Mouse (Mus musculus): ENCODE results near the gene Gcg. TPM values are rescaled to one million over a fixed set of nuclear protein-coding genes. Genes with fewer than 3 reads are reported as not detected.

Gene Gcg
- polyA plus RNA-seq, 1 experiment from 2014 or later, result not detected

DNA sequence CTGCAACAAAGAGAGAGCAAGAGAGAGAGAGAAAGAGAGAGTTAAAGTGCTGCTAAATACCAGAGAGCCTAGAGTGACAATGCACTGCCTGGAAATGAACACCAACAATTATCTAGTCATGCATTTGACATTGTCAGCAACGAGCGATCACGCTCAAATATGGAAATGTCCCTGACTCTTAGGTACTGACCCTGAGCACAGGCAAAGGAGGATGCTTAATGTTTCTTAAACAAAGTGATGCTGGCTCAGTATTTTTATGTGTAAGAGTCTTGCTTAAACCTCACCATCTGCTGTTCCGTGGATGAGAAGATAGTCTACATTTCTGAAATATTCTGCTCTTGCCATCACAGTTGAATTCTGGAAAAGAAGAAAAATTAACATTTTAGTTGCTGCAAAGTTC lies 19.1 kb upstream of the Gcg start:
- H3K9ac ChIP-seq (ENCODE audit: low read length), result no peak overlapping the region
- H3K27me3 ChIP-seq (ENCODE audit: control insufficient read depth, insufficient read depth, low read length), result no peaks in the 10 kb centered on the region
- H3K4me3 ChIP-seq (ENCODE audit: low read length), result no peak overlapping the region
- H3K27ac ChIP-seq (ENCODE audit: low read length), result no peak overlapping the region
- no peaks in the 10 kb centered on the region for H3K36me3 ChIP-seq (ENCODE audit: control insufficient read depth, insufficient read depth)
- no peak overlapping the region for H3K4me2 ChIP-seq (ENCODE audit: low read depth, low read length)
- no peaks in the 10 kb centered on the region for H3K4me1 ChIP-seq (ENCODE audit: control insufficient read depth, insufficient read depth, low read length)
- WGBS, result 73% methylated on average over 4 of the region's 4 CpGs
- ATAC-seq (replicated peaks; ENCODE audit: extremely low read depth, insufficient read depth, low FRiP score), result no peak
- H3K9me3 ChIP-seq (replicated peaks; ENCODE audit: control insufficient read depth, low read length), result no peaks in the 10 kb centered on the region

DNA sequence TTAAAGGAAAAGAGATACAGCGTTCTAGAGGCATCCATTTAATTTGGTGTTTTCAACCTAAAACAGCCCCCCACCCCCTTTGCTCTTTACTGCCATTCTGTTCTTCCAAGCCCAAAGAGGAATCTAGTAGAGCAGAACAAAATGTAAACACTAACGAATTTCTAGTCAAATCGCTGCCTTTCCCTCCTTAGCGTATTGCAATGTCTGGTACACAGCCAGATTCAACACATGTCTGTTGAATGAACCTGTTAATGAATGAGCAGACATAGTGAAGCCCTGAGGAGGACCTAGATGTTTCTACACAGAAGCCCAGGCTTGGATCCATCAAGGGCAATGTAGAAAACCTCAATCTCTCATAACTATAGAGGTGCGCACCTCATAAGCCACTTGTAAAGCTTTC lies 15.4 kb upstream of the Gcg start:
- WGBS, result 87% methylated on average over 5 of the region's 5 CpGs
- ATAC-seq (replicated peaks; ENCODE audit: extremely low read depth, insufficient read depth, low FRiP score), result no peak
- no peak overlapping the region for H3K9ac ChIP-seq (ENCODE audit: low read length)

GRCm38 (mm10) chr2:62498086-62498485 lies 14.6 kb upstream of the Gcg start:
- H3K36me3 ChIP-seq (ENCODE audit: control insufficient read depth, insufficient read depth), result no peaks in the 10 kb centered on the region
- no peak for ATAC-seq (replicated peaks; ENCODE audit: extremely low read depth, insufficient read depth, low FRiP score)
- no peak overlapping the region for H3K4me2 ChIP-seq (ENCODE audit: low read depth, low read length)
- no peak overlapping the region for H3K4me3 ChIP-seq (ENCODE audit: low read length)
- WGBS, result 86% methylated on average over 4 of the region's 4 CpGs
- no peak overlapping the region for H3K9ac ChIP-seq (ENCODE audit: low read length)
- H3K4me1 ChIP-seq (ENCODE audit: control insufficient read depth, insufficient read depth, low read length), result no peaks in the 10 kb centered on the region
- H3K27me3 ChIP-seq (ENCODE audit: control insufficient read depth, insufficient read depth, low read length), result no peaks in the 10 kb centered on the region
- no peak overlapping the region for H3K27ac ChIP-seq (ENCODE audit: low read length)
- no peaks in the 10 kb centered on the region for H3K9me3 ChIP-seq (replicated peaks; ENCODE audit: control insufficient read depth, low read length)

More for the DNA sequence above, 15.4 kb upstream of the Gcg start:
- Histone ChIP-seq H3K36me3 (ENCODE audit: control insufficient read depth, insufficient read depth) (no peaks in the 10 kb centered on the region), H3K4me2 (ENCODE audit: low read depth, low read length) (no peak overlapping the region), H3K27me3 (ENCODE audit: control insufficient read depth, insufficient read depth, low read length) (no peaks in the 10 kb centered on the region), H3K4me1 (ENCODE audit: control insufficient read depth, insufficient read depth, low read length) (no peaks in the 10 kb centered on the region), H3K27ac (ENCODE audit: low read length) (no peak overlapping the region), H3K4me3 (ENCODE audit: low read length) (no peak overlapping the region), H3K9me3 (replicated peaks; ENCODE audit: control insufficient read depth, low read length) (no peaks in the 10 kb centered on the region)

DNA sequence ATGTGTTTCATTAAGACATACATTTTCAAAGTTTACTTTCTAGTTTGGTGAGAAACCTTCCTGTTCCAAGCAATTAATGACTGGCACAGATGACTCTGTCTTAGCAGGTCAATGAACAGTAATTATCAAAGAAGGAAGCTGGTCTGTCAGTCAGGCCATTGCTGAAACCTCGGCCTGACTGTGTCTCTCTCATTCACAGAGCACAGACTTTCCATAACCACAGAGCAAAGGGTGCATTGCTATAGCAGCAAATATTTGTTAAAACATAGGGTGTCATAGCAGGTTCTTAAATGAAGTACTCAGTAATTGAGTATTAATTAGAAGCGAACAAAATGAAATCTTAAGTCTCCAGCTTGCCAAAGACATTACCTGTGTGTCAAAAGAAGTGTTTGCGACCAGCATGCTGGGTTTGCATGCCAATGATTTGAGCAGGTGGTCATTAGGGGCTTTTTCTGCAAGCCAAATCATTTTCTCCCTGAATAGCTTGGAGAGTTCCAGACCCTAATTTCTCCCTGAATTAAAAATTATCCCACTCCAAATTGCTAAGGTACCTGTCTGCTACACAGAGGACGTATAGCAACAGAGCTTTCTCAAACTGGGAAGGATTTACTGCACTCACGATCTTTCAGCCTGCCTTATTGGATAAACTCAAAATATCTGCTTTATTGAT lies 14.0 kb upstream of the Gcg start:
- Histone ChIP-seq H3K4me2 (ENCODE audit: low read depth, low read length) (no peak overlapping the region), H3K36me3 (ENCODE audit: control insufficient read depth, insufficient read depth) (no peaks in the 10 kb centered on the region), H3K9ac (ENCODE audit: low read length) (no peak overlapping the region), H3K27me3 (ENCODE audit: control insufficient read depth, insufficient read depth, low read length) (no peaks in the 10 kb centered on the region), H3K4me1 (ENCODE audit: control insufficient read depth, insufficient read depth, low read length) (no peaks in the 10 kb centered on the region), H3K9me3 (replicated peaks; ENCODE audit: control insufficient read depth, low read length) (no peaks in the 10 kb centered on the region), H3K27ac (ENCODE audit: low read length) (no peak overlapping the region), H3K4me3 (ENCODE audit: low read length) (no peak overlapping the region)
- 78% methylated on average over 5 of the region's 5 CpGs for WGBS
- ATAC-seq (replicated peaks; ENCODE audit: extremely low read depth, insufficient read depth, low FRiP score), result no peak

- Histone ChIP-seq H3K27me3 (ENCODE audit: control insufficient read depth, insufficient read depth, low read length) (no peaks in the 10 kb centered on the region), H3K4me2 (ENCODE audit: low read depth, low read length) (no peak overlapping the region), H3K9ac (ENCODE audit: low read length) (no peak overlapping the region), H3K9me3 (replicated peaks; ENCODE audit: control insufficient read depth, low read length) (no peaks in the 10 kb centered on the region), H3K4me1 (ENCODE audit: control insufficient read depth, insufficient read depth, low read length) (no peaks in the 10 kb centered on the region), H3K27ac (ENCODE audit: low read length) (no peak overlapping the region), H3K4me3 (ENCODE audit: low read length) (no peak overlapping the region), H3K36me3 (ENCODE audit: control insufficient read depth, insufficient read depth) (no peaks in the 10 kb centered on the region)
- 46% methylated on average over 4 of the region's 4 CpGs for WGBS
- no peak for ATAC-seq (replicated peaks; ENCODE audit: extremely low read depth, insufficient read depth, low FRiP score)
These were observed 12.0 kb upstream of the Gcg start for GRCm38 (mm10) chr2:62495407-62495806.

DNA sequence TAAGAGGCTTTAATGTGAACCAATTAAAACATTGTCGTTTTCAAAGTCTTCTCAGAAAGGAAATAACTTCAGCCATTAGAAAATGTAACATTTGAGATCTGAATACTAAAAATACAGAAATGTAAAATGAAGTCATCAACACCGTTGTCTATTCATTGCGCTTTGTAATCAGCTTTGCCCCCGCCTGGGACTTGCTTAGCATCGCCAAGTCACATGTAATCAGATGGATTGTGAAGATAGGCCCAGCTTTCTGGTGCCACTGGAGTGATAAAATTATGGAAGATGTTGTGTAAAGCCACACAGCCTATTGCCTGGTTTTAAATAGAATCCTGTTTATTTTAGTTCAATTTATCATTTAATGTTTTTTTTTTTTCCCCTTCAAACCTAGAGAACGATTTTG lies 6.4 kb upstream of the Gcg start:
- no peak for ATAC-seq (replicated peaks; ENCODE audit: extremely low read depth, insufficient read depth, low FRiP score)
- H3K27me3 ChIP-seq (ENCODE audit: control insufficient read depth, insufficient read depth, low read length), result no peaks in the 10 kb centered on the region
- H3K4me2 ChIP-seq (ENCODE audit: low read depth, low read length), result no peak overlapping the region
- no peak overlapping the region for H3K27ac ChIP-seq (ENCODE audit: low read length)
- H3K4me3 ChIP-seq (ENCODE audit: low read length), result no peak overlapping the region
- H3K4me1 ChIP-seq (ENCODE audit: control insufficient read depth, insufficient read depth, low read length), result no peaks in the 10 kb centered on the region
- H3K36me3 ChIP-seq (ENCODE audit: control insufficient read depth, insufficient read depth), result no peaks in the 10 kb centered on the region
- no peaks in the 10 kb centered on the region for H3K9me3 ChIP-seq (replicated peaks; ENCODE audit: control insufficient read depth, low read length)
- no peak overlapping the region for H3K9ac ChIP-seq (ENCODE audit: low read length)
- 79% methylated on average over 6 of the region's 6 CpGs for WGBS

- no peak for ATAC-seq (replicated peaks; ENCODE audit: extremely low read depth, insufficient read depth, low FRiP score)
- no peaks in the 10 kb centered on the region for H3K4me1 ChIP-seq (ENCODE audit: control insufficient read depth, insufficient read depth, low read length)
- 84% methylated on average over 3 of the region's 3 CpGs for WGBS
- H3K4me2 ChIP-seq (ENCODE audit: low read depth, low read length), result no peak overlapping the region
- H3K27me3 ChIP-seq (ENCODE audit: control insufficient read depth, insufficient read depth, low read length), result no peaks in the 10 kb centered on the region
- H3K4me3 ChIP-seq (ENCODE audit: low read length), result no peak overlapping the region
- no peak overlapping the region for H3K9ac ChIP-seq (ENCODE audit: low read length)
- no peaks in the 10 kb centered on the region for H3K36me3 ChIP-seq (ENCODE audit: control insufficient read depth, insufficient read depth)
- H3K27ac ChIP-seq (ENCODE audit: low read length), result no peak overlapping the region
- no peaks in the 10 kb centered on the region for H3K9me3 ChIP-seq (replicated peaks; ENCODE audit: control insufficient read depth, low read length)
These were observed 1.5 kb upstream of the Gcg start for GRCm38 (mm10) chr2:62484906-62485305.

DNA sequence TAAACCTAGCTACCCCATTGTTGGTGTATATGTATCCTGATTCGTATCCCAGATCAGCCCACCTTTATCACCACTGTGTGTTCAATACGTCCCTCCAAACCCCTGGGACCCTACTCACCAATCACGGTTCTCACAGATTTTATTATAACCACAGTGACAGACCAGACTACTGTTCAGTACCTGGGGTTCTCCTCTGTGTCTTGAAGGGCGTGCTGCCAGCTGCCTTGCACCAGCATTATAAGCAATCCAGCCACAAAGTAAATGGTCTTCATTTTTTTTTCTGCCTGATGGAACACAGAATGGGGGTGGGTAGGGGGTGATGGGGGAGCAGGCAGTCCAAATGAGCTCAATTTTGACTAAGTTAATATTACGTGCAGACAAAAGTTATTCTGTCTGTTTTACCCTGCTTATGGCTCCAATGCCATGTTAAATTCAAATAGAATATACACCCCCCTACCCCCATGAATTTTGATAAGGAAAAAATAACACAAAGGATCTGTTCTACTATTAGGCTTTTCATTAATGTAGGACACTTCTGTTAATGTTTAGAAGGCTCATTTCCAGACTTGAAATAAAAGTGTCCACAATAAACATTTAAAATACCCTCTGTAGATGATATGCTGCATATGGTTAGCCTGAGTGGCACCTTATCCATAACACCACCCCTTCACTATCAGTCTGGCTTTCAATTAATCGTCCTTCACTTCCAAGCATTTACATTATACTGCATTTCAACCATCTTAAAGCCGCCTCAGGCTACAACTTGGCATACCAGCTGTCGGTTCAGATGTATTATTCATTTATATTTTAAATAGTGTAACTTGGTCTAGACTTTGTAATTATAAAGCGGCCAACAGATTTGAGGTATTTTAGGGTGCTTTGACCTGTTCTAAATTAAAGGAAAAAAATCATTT lies 2.9 kb downstream of the Gcg start:
- no peaks in the 10 kb centered on the region for H3K4me1 ChIP-seq (ENCODE audit: control insufficient read depth, insufficient read depth, low read length)
- H3K27ac ChIP-seq (ENCODE audit: low read length), result no peak overlapping the region
- H3K4me3 ChIP-seq (ENCODE audit: low read length), result no peak overlapping the region
- no peak overlapping the region for H3K9ac ChIP-seq (ENCODE audit: low read length)
- no peaks in the 10 kb centered on the region for H3K9me3 ChIP-seq (replicated peaks; ENCODE audit: control insufficient read depth, low read length)
- WGBS, result 72% methylated on average over 9 of the region's 9 CpGs
- no peaks in the 10 kb centered on the region for H3K27me3 ChIP-seq (ENCODE audit: control insufficient read depth, insufficient read depth, low read length)
- ATAC-seq (replicated peaks; ENCODE audit: extremely low read depth, insufficient read depth, low FRiP score), result no peak
- H3K36me3 ChIP-seq (ENCODE audit: control insufficient read depth, insufficient read depth), result no peaks in the 10 kb centered on the region
- H3K4me2 ChIP-seq (ENCODE audit: low read depth, low read length), result no peak overlapping the region

- Histone ChIP-seq H3K4me3 (ENCODE audit: low read length) (no peak overlapping the region), H3K27ac (ENCODE audit: low read length) (no peak overlapping the region), H3K36me3 (ENCODE audit: control insufficient read depth, insufficient read depth) (no peaks in the 10 kb centered on the region), H3K4me2 (ENCODE audit: low read depth, low read length) (no peak overlapping the region), H3K9ac (ENCODE audit: low read length) (no peak overlapping the region), H3K9me3 (replicated peaks; ENCODE audit: control insufficient read depth, low read length) (no peaks in the 10 kb centered on the region), H3K4me1 (ENCODE audit: control insufficient read depth, insufficient read depth, low read length) (no peaks in the 10 kb centered on the region), H3K27me3 (ENCODE audit: control insufficient read depth, insufficient read depth, low read length) (no peaks in the 10 kb centered on the region)
- 62% methylated on average over 9 of the region's 9 CpGs for WGBS
- ATAC-seq (replicated peaks; ENCODE audit: extremely low read depth, insufficient read depth, low FRiP score), result no peak
These were observed 13.9 kb downstream of the Gcg start for GRCm38 (mm10) chr2:62469551-62469950.

Measured in heart, embryonic 16.5 days (tissue).